Mouse (Mus musculus) stomach, postnatal 0 days (tissue): Measurements from ENCODE around the gene BC017158.

Experiments
- CTCF ChIP-seq: IDR thresholded peaks from 2 replicates; pipeline ENCODE4 v1.5.1; 2016; ENCODE audit warnings: antibody characterized with exemption, low read depth, mild to moderate bottlenecking, moderate library complexity
- EP300 ChIP-seq: optimal IDR thresholded peaks from 2 replicates; pipeline ENCODE3; 2016; ENCODE audit warnings: antibody characterized with exemption

- TF ChIP-seq CTCF (no peak), EP300 (no peak)
Observed at GRCm38 (mm10) chr7:128309776-128310175, 11.8 kb upstream of the BC017158 start.
